Mouse (Mus musculus): ENCODE data around the gene Ift46. TPM values are rescaled to one million over a fixed set of nuclear protein-coding genes. Genes with fewer than 3 reads are reported as not detected.

The Ift46 gene
- polyA plus RNA-seq, 1 experiment, result 74.9 TPM

DNA sequence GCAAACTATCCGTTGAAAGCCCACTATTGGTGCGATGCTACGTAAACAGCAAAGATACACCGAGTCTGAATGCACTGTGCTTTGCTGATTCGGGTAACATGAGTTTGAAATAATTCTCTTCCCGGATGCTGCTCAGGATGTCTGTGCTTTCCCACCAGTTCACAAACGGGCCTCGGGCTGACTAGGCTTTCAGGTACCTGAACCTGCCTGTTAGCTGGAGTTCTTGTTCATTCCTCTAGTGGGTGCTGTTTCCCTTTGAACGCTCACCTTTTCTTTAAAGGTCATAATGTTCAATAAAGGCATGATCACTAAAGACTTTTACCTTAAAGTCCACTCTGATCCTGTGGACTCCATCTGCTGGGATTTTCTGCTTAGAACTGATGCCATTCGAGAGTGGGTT lies 73.5 kb downstream of the Ift46 start:
- H3K4me2 ChIP-seq (ENCODE audit: low read depth), result no peak overlapping the region
- peaks cover 41% of the 10 kb centered on the region for H3K36me3 ChIP-seq (ENCODE audit: control insufficient read depth, insufficient read depth)
- H3ac ChIP-seq (ENCODE audit: control insufficient read depth, insufficient read length), result no peak overlapping the region
- no peak overlapping the region for H3K4me3 ChIP-seq
- TF ChIP-seq E2F4 (IDR thresholded peaks at IDR 0.05; ENCODE audit: insufficient read depth) (no peak), TCF12 (IDR thresholded peaks at IDR 0.05; ENCODE audit: insufficient read depth, poor library complexity, severe bottlenecking) (no peak), POLR2AphosphoS2 (IDR thresholded peaks at IDR 0.05; ENCODE audit: insufficient read length, low read depth) (no peak), MYOG (IDR thresholded peaks at IDR 0.05; ENCODE audit: control insufficient read depth in 1 of 3, insufficient read depth in 1 of 3, insufficient read length in 2 of 3, low read depth in 2 of 3) (no peak), MYOD1 (IDR thresholded peaks at IDR 0.05; ENCODE audit: control insufficient read depth in 1 of 3, insufficient read length in 2 of 3, low read depth in 2 of 3) (no peak), MAX (IDR thresholded peaks at IDR 0.05; ENCODE audit: low read depth) (no peak), TCF3 (IDR thresholded peaks at IDR 0.05; ENCODE audit: insufficient read length, low read depth) (no peak), USF1 (IDR thresholded peaks at IDR 0.05; ENCODE audit: low read depth) (no peak), POLR2A (IDR thresholded peaks at IDR 0.05; ENCODE audit: insufficient read length, low read depth) (no peak), SRF (IDR thresholded peaks at IDR 0.05; ENCODE audit: control insufficient read depth, insufficient read length, low read depth) (no peak), CEBPB (IDR thresholded peaks at IDR 0.05; ENCODE audit: insufficient read depth, poor library complexity, severe bottlenecking) (no peak), REST (IDR thresholded peaks at IDR 0.05; ENCODE audit: insufficient read depth, insufficient read length) (no peak)
- H3K27me3 ChIP-seq (ENCODE audit: control insufficient read depth, insufficient read depth, insufficient read length), result no peaks in the 10 kb centered on the region
- H3K79me2 ChIP-seq (ENCODE audit: control insufficient read depth, insufficient read depth), result no peaks in the 10 kb centered on the region

Other genes starting within 250 kb of the Ift46 start
- gene Cxcr5, start 206.0 kb upstream of the Ift46 start, polyA plus RNA-seq (2012; fragmentation: generic; extraction: Trizol), result 0.01 TPM
- 25.8 TPM for gene Ddx6, start 163.0 kb upstream of the Ift46 start, polyA plus RNA-seq (2012; fragmentation: generic; extraction: Trizol)
- 0.02 TPM for gene Treh, start 94.7 kb upstream of the Ift46 start, polyA plus RNA-seq (2012; fragmentation: generic; extraction: Trizol)
- gene Phldb1, start 32.7 kb upstream of the Ift46 start, polyA plus RNA-seq (2012; fragmentation: generic; extraction: Trizol), result 62.2 TPM
- gene Arcn1, start 63 bp upstream of the Ift46 start, polyA plus RNA-seq (2012; fragmentation: generic; extraction: Trizol), result 40.6 TPM
- 1.2 TPM for gene Tmem25, start 31.4 kb downstream of the Ift46 start, polyA plus RNA-seq (2012; fragmentation: generic; extraction: Trizol)
- 0.12 TPM for gene Ttc36, start 35.2 kb downstream of the Ift46 start, polyA plus RNA-seq (2012; fragmentation: generic; extraction: Trizol)
- 4.5 TPM for gene Kmt2a, start 113.4 kb downstream of the Ift46 start, polyA plus RNA-seq (2012; fragmentation: generic; extraction: Trizol)
- gene Atp5l, start 152.8 kb downstream of the Ift46 start, polyA plus RNA-seq (2012; fragmentation: generic; extraction: Trizol), result 773 TPM
- 13.3 TPM for gene Ube4a, start 197.7 kb downstream of the Ift46 start, polyA plus RNA-seq (2012; fragmentation: generic; extraction: Trizol)
- gene Cd3g, start 212.5 kb downstream of the Ift46 start, polyA plus RNA-seq (2012; fragmentation: generic; extraction: Trizol), result 0.06 TPM
- gene Cd3d, start 213.9 kb downstream of the Ift46 start, polyA plus RNA-seq (2012; fragmentation: generic; extraction: Trizol), result not detected
- gene Cd3e, start 241.7 kb downstream of the Ift46 start, polyA plus RNA-seq (2012; fragmentation: generic; extraction: Trizol), result not detected